Mouse (Mus musculus) c-Kit-positive CD71-positive TER-119-negative erythroid progenitor cells, embryonic 14.5 days (primary cell): Measurements from ENCODE around the gene Tnfsf9.

Experiments used
- DNase-seq: peaks from one replicate; pipeline ENCODE4 v3.0.0-alpha.2; 2013; ENCODE audit warnings: low read depth

The Tnfsf9 gene

DNA sequence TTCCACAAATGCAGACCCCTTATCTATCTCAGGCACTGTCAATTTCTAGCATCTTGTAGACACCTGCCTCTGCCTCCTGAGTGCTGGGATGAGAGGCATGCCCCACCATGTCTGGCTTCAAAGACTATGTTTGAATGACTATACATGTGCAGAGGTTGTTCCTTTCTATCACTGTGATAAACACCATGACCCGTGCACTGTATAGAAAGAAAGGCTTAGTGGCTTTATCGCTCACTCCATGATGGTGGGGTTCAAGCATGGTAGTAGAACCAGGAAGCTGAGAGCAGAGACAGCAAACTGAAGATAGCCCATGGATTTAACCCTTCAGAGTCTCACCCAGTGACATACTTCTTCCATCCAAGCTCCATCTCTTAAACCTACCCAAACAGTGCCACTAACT is 29.6 kb downstream of the Tnfsf9 start:
- no peak for DNase-seq

DNA sequence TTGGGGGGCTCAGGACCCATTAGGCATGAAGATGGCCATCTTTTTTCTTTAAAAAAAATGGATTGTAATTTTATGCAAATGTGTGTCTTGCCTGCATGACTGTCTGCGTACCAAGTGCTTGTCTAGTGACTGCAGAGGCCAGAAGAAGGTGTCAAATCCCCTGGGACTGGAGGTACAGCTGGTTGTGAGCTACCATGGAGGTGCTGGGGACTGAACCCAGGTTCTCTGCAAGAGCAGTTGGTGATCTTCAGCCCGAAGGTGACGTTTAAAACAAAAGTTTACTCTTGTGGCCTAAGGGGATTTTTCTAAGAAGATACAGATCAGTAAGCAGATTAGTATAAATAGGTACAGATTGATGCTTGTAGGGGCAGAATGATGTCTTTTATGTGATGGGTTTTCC is 30.5 kb downstream of the Tnfsf9 start:
- DNase-seq = no peak

DNA sequence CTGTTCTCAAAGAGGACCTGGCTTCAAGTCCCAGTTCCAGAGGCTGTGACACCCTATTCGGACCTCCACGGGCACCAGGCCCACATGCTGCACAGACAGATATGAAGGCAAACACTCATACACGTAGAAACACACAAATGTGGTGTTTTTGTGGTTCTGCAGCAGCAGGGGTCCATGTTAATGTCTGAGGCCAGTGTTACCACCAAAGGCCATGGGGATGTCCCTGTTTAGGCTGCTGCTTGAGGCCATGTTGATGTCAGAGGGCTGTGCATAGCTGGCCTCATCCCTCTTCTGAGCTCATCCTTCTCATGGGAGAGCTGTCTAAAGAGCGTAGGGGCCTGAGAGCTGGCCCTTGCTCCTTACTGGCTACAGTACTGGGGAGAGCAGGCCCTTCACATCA is 33.6 kb downstream of the Tnfsf9 start:
- no peak for DNase-seq

DNA sequence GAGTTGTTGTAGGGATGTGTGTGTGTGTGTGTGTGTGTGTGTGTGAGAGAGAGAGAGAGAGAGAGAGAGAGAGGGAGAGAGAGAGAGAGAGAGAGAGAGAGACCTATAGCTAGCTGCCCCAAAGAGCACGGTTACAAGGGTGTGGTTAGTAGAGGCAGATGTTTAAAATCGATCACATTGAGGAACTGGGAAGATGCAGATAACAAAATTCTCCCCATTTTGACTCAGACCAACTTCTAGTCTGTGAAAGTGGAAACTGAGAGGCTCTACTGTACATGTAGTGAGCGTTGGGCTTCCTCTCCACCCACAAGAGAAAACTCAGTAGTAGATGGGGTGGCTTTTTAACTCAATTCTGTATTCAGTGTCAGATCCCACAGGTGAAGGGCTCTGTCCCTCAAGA is 34.6 kb downstream of the Tnfsf9 start:
- no peak for DNase-seq

DNA sequence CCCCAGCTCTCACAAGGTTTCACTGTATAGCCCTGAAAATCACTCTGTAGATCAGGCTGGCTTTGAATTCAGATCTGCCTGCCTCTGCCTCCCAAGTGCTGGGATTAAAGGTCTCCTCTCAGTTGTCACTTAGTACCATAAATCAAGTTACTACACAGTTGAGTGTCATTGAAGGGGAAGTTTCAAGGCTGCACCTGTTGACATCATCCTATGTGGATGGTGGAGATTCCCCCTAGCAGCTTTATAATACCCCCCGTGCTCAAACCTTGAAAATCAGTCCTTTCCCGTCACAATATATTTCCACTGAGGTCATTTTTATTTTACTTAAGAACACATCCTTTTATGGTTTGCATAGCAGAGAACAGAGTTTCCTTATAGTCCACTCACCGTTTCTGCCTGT is 38.6 kb downstream of the Tnfsf9 start:
- no peak for DNase-seq

DNA sequence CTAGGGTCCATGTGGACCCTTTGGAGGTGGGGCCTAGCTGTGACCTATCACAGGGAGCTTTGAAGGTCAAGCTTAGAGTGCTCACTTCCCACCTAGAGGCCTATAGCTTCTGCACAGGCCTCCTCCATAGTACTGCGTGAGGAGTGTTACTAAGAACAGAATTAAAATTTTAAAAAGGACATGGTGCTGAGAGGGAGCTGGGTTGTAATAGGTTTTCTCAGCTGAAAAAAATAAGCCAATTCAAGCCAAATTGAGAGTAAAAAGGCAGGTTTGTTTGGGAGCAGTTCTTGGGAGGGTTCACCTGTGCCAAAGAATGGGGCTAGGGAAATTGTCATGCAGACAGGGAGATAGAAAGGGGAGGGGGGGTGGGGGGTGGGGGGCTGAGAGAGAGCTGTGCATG is 40.0 kb downstream of the Tnfsf9 start:
- no peak for DNase-seq

DNA sequence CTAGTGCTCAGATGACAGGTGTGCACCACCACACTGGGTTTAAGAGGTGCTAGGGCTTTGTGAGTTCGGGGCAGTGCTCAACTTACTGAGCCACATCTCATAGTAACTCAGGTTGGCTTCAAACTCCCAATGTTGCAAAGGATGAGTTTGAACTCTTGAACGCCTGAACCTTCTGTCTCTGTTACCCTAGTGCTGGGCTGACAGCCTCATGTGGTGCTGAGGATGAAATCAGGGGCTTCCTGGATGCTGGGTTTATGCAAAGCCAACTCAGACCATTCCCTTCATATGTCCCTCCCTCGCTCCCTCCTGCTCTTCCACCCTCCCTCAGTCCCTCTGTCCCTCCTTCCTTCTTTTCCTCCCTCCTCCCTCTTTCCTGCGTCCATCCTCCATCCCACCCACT is 43.2 kb downstream of the Tnfsf9 start:
- DNase-seq = no peak

DNA sequence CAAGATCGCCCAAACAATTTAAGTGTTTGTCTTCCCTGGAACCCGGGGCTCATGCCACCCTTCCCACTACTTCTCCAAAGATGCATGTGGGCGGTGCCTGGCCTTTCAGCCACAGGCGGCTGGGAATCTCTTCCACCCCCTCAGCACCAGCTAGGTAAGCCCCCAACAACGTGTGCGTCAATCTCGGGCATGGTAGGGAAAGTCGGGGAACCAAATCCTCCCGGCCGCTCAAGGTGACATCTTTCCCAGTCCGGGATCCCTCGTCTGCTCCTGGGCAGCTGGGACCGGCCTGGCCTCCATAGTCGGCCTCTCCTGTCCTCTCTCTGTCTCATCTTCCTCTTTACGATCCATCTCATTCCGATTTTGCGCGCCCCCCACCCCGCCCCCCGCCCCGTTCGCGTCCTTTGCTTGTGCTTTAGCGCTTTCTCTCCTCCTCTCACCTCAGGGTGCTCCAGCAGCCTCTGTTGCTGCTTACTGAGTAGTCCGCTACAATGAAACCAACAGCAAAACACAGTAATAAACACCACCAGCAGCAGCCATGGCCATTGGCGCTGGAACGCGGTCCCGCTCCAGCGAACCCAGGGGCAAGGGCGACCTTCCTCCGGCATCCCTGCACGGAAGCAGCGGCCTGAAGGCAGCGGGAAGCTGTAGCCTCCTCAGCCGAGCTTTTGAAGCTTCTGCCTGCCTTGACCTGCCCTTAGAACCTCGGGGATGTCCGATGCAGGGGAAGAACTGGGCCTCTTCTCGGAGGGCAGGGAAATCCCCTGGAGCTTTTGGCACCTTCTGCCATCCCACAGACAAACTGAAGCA is 44.1 kb downstream of the Tnfsf9 start, which contains the start of gene Cd70:
TSS of gene Cd70 (minus strand) at position 784 of the 810 bp plus-strand sequence.
- DNase-seq = no peak

DNA sequence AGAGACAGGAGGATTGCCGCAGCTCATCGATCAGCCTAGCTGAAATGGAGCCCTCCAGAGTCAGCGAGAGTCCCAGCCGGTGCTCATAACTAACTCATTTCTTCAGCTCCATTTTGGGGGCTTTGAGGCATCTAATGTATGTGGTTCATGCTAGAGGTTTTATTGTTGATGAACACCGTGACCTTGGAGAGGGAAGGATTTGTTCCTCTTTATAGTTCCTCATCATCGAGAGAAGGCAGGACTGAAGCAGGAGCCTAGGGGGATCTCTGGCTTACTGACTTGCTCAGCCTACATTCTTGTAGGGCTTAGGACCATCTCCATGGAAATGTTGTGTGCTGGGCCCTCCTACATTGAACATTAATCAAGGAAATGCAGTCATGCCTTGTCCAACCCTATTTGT is 47.9 kb downstream of the Tnfsf9 start:
- DNase-seq = no peak

DNA sequence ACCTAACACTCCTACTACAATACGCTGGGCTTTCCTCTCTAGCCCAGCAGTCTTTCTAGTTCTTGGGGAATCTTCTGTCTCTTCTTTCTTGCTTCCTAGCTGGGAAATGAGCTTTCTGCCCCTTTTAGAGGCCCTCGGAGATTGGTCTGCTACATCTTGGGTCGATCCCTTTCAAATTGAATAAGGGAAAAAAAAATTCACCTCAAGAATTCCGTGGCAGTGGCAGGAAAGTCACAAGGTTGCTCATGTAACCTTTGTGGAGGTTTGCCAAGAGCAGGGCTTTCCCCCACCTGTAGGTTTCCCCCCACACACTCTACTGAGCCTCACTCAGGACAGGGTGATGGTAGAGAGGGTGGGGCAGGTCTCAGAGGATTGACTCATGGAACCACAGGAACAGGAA is 48.7 kb downstream of the Tnfsf9 start:
- no peak for DNase-seq
